Mouse (Mus musculus) kidney, postnatal 10 days (tissue): ENCODE measurements around the gene Syn3.
"Not testable (repeated sequence)": the region's sequence is repeated elsewhere in the genome, so short reads cannot be mapped to it uniquely, and the experiment has no call there.

Experiments used
- DNase-seq: peaks from one replicate; pipeline ENCODE4 v3.0.0; 2021; ENCODE audit warnings: mixed read lengths

Gene Syn3

DNA sequence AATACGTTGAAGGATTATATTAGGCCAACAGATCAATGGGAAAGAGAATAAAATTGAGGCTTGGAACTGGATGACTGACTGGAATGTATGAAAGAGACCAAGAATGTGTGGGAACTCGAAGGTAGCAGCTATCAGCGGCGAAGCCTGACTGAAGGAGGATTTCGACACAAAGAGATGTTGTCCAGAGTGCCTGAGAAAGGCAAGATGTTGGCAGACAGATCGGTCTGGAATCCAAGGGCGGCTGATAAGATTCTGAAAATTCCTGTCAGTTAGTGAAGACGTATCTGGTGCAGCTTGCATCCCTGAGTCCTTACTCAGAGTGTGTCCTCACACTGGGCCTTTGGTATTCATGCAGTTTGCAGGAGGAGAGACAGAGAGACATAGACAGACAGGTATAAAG is 81.9 kb downstream of the Syn3 start:
- no peak for DNase-seq

DNA sequence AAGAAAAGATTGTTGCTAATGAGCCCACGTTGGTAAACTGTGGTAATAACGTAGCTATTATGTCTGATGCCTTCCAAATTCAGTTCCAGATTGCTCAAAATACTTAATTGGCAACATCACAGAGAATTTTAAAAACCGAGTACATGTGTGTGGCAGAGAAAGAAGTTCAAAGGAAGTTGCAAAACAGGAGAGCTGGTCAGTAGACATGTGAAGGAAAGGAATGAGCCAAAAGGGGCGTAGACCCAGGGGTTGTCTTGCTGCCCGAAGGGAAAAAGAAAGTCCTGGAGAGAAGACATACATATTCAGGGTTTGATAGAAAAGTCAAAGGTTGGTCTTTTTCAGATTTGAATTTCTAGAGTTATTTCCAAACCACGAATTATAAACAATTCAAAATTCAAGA is 87.8 kb downstream of the Syn3 start:
- DNase-seq: no peak

DNA sequence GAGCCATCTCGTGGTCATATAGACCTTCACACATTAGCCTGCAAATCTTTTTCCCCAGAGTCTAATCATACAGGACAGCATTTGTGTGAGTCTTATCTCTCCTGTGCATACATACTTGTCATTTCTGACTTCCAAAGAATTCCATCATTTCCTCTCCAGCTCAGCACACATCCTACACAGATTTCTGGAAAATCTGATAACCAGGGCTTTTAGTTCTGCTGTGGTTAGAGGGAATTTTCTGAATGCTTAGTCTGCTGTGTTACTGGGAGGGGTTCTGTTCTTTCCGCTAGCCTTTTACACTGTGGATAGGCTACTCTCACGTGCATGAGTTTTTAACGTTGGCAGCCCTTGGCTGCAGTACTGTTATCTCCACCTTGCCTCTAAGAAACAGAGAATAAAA is 91.7 kb downstream of the Syn3 start:
- no peak for DNase-seq

DNA sequence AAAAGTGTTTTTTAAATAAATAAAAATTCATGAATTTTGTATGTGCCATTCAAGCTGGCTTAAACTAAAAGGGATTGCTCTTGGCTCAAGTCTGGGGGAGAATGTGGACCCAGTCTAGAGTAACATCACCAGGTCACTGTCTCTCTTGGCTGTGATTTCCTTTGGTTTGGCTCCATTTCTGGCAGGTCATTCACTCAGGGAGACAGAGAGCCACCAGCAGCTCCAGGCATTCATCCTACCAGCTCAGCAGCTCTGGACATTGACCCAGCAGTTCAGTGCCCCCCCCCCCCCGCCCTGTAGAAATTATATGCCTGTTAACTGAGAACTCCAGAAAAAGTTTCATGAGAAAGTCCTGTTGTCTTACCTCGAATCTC is 100.4 kb downstream of the Syn3 start:
- DNase-seq: no peak

DNA sequence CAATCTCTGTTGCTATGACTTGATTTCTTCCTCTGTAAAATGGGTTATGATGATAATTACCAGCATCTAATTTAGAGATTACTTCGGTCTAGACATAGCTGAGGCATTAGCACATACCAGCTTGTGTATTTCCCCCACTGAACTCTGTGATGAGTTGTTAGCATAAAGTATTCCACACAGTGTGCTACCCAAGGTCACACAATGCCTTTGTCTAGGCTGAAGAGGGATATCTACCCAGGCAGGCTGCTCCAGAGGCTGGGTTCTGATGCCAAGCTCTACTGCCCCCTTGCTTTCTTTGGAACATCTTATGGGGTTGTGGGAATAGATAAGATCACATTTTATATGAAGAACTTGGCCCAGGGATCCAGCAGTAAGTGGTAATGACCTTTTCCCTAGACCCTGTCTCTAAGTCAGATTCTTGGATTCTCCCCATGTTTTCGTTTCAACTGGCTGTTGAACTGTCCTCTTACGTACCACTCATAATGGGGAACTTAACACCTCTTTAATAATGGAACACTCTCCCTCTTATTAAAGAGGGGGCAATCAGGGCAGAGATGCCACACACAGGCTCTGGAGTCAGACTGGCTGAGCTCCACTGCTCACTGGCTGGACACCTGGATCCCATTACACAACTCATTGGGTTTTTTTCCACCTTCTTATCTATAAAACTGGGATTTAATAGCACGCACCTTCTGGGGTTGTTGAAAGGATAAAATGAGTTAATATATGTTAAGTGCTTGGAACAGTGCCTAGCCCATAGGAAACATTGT is 100.9 kb downstream of the Syn3 start:
- no peak for DNase-seq

DNA sequence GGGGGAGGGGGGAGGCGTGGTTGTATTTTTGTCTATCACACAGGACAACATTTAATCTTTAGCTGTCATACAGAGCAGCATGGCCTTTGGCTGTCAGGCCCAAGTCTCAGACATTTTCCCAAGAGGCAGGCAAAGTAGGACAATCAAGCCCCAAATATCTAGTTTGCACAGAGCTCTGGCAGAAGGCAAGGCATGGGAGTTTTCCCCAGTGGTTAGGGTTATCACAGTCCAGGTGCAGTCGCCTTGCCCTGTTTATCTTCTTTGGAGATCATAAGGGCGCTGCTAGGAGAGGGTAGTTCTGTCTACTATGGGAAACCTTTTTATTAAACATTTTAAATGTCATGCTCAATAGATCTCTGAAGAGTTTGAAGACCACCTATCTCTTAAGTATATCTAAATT is 106.3 kb downstream of the Syn3 start:
- no peak for DNase-seq

DNA sequence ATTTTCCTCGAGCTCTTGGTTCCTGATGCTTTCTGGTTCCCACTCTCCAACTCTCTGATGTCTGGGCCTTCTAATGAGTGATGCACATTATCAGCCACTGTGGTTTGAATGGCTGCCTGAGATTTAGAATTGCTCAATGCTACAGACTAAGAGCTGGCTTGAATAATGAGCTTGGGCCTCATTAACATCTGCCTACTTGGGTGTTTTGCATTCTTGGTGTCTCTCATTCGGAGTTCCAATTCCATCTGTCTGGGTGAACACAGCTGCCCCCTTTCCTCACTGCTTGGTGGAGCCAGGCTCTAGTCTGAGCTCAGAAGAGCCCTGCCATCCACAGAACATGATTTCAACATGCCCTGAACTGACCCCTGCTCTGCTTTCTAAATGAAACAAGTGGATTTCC is 108.8 kb downstream of the Syn3 start:
- no peak for DNase-seq

DNA sequence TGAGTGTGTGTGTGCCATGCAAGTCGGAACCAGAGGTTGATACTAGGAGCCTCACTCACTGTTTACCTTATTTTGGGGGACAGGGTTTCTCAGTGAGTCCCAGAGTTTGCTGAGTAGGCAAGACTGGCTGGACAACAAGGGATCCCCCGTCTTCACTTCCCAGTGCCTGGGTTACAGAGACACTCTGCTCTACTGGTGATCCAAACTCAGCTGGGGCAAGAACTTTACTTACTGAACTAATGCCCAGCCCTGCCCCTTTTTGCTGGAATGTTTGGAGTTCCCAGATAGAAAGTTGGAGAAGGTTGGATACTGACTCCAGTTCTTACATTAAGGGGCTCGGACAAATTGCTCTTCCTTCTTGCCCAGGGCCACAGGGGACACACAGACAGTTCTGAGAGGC is 109.3 kb downstream of the Syn3 start:
- DNase-seq: no peak

DNA sequence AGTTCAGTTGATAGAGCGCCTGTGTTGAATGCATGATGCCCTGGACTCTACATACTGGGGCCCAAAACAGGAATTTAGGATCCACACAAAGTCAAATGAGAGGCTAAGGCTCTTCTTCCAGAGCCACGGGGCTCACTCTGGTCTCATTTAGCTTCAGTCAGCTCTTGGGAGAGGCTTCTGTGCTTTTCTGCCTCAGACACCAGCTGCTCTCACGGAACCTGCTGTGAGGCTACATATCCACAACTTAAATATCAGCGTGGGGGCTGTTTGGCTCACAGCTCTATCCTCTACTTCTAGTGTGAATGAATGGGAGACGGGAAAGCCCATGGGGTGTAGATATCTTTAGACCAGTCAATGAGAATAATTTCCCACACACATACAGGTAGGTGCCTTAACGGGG is 109.9 kb downstream of the Syn3 start:
- no peak for DNase-seq

DNA sequence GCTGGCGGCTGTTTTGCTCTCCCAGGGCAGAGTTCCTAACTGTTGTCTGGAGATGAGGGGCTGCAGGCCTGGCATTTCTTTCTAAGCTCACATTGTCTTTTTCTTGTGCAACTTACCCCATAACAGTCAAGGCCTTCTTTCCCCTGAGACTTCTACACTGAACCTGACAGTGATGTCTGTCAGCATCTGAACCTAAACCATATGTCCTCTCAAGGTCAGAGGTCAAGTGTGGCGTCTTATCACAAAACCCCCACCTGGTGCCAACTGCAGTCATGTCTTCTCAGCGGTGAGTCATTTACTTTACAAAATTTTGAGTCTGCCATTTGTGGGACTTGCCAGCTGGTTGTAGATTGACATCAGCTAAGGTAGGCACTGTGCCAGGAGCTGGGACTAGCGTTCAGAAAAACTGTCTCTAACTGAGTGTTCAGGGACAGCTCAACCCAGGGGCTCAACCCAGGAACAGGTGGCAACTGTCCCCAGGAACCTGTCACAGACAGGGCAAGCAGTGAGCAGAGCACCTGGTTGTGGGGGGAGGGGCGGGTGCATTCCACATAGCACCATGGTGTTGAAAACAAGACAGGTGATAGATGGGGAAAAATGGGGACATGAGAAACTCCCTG is 110.8 kb downstream of the Syn3 start:
- DNase-seq: peak; percentile 36

DNA sequence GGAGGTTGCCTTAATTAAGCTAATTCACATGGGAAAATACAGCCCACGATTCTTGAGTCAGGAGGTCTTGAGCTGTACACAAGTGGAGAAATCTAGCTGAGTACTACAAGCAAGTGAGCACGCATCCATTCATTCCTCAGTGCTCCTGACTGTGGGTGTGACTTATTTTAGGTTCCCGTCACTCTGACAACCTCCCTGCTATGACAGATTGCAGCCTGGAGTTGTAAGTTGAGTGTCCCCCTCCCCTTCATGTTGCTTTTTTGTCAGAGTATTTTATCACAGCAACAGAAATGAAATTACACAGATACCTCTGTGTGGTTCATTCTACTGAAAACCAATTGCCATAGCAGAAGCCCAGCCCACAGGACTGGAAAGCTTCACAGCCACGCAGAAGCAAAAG is 112.5 kb downstream of the Syn3 start:
- DNase-seq: no peak

DNA sequence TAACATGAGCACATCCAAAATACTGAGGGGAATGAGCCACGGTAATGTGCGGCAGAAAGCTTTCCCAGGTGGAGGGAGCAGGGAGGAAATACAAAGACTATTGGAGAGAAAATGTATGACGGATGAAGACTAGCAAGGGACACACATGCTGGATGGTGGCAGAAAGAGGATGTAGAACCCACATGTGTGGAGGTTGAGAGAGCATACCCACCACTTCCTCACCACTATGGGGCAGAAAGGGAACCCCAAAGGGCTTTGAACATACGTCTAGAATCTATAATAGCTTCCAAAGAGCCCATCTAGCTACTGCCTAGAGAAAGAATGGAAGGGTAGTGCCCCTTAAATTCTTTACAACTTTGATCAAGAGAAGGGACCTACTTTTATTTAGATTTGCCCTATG is 113.0 kb downstream of the Syn3 start:
- no peak for DNase-seq

DNA sequence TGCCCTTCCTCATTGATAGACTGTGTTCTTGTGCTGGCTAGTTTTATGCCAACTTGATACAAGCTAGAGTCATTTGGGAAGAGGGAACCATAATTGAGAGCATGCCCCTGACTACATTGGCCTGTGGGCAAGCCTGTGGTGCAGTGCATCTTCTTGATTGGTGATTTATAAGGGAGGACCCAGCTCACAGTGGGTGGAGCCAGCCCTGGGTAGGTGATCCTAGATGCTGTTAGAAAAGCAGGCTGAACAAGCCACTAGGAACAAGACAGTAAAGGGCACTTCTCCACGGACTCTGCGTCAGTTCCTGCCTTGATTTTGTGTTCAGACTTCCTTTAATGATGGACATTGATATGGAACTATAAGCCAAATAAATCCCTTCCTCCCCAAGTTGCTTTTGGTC is 114.0 kb downstream of the Syn3 start:
- no peak for DNase-seq

DNA sequence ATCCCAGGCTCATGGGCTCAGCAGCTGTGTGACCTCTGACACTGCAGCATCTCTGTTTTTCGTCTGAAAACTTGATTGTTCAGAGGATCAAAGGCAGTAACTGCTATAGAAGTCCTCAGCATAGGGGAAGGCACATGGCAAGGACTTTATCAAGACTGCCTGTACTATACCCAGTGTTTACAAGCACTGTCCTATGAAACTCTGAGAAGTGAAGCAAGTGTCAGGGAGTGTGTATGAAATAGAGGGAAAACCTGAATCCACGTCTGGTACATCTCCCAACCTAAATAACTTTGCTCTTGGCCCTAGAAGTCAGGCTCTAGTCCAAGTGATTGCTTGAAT is 116.8 kb downstream of the Syn3 start:
- no peak for DNase-seq

DNA sequence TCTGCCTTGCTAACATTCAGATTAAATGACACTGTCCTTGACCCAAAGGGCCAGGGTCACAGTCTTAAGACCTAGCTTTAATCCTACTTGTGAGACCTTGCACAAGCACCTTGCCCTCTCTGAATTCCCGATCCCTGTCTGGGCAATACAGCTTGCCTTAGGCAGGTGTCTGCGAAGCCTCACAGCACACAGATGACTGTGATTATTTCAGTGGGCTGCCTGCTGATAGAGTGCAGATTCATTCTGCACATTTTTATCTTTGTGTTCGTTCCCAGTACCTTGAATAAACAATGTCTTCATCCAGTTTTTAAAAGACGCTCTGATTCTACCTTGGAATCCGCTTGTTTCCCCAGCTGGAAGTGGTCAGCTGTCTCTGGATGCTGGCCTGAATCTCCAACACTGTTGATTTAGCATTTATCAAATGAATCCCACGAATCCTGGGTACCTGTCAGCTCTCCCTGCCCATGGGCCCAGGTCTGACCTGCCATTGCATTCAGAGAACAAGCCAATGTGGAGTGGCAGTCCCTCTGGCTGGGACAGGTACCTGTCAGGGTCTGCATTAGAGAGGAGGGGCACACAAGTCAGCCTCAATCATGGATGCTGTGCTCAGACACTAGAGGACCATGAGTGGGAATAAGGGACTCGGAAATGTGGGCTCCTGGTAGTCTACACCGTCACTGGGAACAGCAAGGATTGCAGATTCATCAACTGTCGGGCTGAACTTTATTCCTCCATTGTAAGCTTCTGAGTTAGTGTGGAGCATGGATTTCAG is 117.4 kb downstream of the Syn3 start:
- no peak for DNase-seq

DNA sequence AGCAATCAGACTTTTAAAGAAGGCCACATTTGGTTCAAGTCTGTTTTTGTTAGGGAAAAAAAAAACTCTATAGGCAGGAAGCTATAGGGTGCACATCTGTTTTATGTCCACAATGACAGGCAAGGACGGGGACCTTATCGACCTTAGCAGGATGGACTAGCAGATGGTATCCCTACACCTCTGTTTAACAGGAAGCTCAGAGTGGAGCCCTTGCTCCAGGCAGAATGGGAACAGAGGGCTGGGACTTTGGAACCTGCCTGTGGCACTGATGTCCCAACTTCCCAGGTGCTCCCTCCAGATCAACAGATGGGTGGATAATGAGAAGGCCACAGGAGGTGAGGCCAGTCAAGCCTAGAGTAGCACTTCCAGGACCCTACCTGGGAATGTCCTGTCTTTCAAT is 118.1 kb downstream of the Syn3 start:
- no peak for DNase-seq

DNA sequence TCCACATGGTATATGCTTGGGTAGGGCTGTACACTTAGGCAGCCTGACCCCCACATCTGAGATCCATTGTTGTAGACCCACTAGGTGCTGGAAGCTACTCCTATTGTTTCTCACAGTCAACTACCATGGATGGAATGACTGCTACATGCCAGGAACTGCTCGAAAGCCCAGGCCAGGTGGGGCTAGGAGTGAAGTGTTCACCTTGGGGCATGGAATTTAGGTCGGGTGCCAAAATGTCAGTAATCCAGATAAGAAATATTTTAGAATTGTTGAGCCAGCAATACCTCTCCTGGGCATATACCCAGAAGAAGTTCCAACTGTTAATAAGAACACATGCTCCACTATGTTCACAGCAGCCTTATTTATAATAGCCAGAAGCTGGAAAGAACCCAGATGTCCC is 119.9 kb downstream of the Syn3 start:
- not testable (repeated sequence) for DNase-seq

DNA sequence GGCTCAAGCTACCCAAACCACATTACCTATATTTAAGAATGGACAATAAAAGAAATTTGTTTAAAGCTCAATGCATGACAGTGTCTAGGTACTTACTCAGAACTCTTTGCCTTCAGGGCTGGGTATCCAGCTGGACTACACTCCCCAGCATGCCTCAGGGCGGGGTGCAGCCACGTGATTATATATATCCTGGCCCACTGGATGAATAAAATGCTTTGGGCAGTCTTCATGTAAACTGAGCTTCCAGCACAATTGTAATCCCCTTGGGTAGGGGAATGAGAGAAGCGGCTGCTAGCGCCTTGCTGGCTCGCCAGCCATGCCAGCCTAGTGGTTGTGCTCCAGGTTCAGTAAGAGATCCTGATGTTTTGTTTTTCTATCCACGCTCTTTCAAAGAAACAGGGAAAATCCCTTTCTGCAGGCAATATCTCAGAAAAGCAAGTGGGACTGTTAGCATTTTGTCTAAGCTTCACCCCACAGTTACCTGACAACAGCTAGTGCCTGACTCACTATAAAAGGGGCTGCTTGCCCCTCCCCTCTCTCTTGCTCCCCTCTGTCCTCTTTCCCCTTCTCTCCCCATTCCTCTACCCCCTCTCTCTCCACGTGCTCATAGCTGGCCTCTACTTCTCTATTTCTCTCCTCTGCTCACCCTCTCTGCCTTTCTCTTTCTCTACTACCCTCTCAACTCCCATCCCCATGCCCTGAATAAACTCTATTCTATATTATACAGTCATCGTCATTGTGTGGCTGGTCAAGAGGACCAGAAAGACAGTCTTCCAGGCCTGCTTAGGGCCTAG is 122.1 kb downstream of the Syn3 start:
- peak; percentile 11 for DNase-seq

DNA sequence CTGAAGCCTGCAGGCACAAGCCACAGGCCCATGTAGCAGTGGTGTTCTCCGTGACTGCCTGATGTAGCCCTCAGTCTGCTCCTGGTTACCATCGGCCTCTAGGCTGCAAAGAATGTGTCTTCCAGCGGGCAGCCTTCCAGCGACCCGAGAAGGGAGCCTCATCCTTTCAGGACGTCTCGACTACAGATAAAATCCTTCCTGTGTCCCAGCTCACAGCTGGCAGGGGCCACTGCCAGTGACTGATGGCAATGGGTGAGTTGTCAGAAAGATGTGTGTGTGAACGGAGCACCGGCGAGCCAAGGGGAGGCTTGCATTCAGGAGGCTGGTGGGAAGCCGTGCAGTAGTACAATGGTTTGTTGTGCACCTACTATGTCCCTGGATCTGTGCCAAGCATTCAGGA is 122.8 kb downstream of the Syn3 start:
- DNase-seq: peak; percentile 71

DNA sequence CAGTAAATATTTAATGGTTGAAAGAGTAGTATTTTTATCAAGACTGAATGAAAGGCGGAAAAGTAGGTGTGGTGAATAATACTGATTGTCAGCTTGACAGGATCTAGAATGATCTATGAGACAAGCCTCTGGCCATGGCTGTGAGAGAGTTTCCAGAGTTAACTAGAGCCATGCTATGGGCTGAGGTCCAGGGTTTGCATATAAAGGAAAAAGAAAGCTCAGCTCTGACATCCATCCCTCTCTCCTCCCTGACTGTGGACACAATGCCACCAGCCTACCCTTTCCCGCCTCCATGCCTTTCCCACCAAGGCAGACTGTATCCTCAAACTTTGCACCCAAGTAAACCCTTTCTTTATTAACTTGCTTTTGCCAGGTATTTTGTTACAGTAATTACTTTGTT is 124.6 kb downstream of the Syn3 start:
- no peak for DNase-seq

DNA sequence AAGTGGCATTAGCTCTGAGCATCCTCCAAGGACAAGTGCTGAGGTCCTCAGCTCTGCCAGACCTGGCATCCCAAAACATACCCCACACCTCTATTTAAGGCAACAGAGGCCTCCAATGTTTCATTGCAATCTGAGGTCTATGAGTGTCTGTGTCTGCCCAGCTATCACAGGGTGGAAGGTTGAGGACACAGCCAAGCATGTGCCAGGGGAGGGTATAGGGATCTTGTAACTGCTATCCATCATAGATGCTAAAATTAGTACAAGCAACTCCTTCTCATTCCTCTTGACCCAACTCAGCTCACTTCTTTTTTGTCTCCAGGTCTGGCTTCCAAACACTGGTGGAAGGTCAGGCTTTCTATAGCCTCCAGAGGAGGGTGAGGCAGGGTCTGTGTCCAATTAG is 127.1 kb downstream of the Syn3 start:
- DNase-seq: no peak

DNA sequence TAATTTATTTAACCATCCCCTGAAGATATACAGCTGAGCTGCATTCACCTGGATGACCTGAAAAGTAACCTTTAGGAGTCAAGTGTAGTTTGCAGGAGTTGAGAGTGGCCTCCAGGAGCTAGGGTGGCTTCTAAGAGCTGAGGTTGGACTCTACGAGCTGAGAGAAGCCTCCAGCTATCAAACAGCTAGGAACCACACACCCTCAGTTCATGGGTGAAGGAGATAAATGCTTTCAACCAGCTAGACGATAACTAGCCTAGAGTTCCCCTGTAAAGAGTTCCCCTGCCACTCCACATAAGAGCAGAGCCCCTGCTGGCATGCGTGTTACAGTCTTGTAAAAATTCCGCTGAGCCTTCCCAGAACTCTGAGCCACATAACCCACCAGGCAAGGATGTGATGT is 129.3 kb downstream of the Syn3 start:
- no peak for DNase-seq

DNA sequence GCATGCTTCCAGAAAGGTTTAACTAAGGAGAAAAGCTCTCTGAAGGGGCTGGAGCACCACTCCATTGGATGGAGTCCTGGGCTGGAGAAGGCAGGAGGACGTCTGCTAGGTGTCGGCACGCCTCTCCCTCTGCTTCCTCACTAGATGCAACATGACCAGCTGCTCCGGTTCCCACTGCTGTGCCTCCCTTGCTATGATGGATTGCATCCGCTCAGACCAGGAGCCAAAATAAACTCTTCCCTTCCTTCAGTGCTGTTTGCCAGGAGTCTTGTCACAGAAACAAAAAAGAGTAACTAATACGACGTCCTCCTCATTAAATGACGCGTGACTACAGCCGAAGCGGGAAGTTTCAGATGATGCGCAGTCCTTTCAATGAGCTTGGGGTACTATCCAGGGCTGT is 129.9 kb downstream of the Syn3 start:
- peak; percentile 83 for DNase-seq

DNA sequence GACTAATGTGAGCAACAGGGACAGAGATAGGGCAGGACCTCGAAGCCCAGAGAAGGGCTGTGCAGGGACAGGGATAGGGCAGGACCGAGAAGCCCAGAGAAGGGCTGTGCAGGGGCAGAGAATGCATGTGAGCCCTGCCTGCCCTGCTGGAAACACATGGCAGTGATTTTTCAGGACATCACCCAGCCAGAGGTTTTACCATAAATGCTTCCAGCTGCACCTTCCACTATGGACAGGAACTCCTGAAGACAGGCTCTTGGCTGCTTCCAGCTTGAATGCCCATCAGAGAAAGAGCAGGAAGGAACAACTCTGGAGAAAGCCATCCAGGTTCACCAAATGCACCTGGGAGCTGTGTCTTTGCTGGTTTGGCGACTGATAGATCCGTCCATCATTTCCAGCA is 131.3 kb downstream of the Syn3 start:
- no peak for DNase-seq
